Mouse (Mus musculus): Measurements from ENCODE around the gene Vps37b. TPM values are rescaled to one million over a fixed set of nuclear protein-coding genes. Genes with fewer than 3 reads are reported as not detected.
A peak's percentile ranks its signal among the peaks of the same experiment; 100 is the strongest.

Vps37b gene
- total RNA-seq, 2 experiments from 2014 or later: 24.4 to 29.3 TPM

GRCm38 (mm10) chr5:123981250-123981554, 50.9 kb downstream of the Vps37b start:
- no peak for DNase-seq (ENCODE audit: low spot score in 2 of 2)

GRCm38 (mm10) chr5:123980521-123981249, 51.4 kb downstream of the Vps37b start:
- DNase-seq (ENCODE audit: low spot score in 2 of 2): no peak

- DNase-seq (ENCODE audit: low spot score in 2 of 2): no peak
These were observed 52.1 kb downstream of the Vps37b start for GRCm38 (mm10) chr5:123979980-123980369.

GRCm38 (mm10) chr5:123979221-123979979, 52.7 kb downstream of the Vps37b start:
- DNase-seq (ENCODE audit: low spot score in 2 of 2): no peak

GRCm38 (mm10) chr5:123978131-123978530, 53.9 kb downstream of the Vps37b start:
- DNase-seq (ENCODE audit: low spot score in 2 of 2): no peak

GRCm38 (mm10) chr5:123977231-123977630, 54.8 kb downstream of the Vps37b start:
- no peak for DNase-seq (ENCODE audit: low spot score in 2 of 2)

GRCm38 (mm10) chr5:123975668-123976180, 56.3 kb downstream of the Vps37b start:
- no peak for DNase-seq (ENCODE audit: low spot score in 2 of 2)

GRCm38 (mm10) chr5:123974616-123975111, 57.4 kb downstream of the Vps37b start:
- no peak for DNase-seq (ENCODE audit: low spot score in 2 of 2)

- no peak for DNase-seq (ENCODE audit: low spot score in 2 of 2)
These were observed 57.9 kb downstream of the Vps37b start for GRCm38 (mm10) chr5:123974179-123974485.

- DNase-seq (ENCODE audit: low spot score in 2 of 2): peak; percentile 53 to 64
These were observed 58.5 kb downstream of the Vps37b start, which contains the start of gene Hip1r for GRCm38 (mm10) chr5:123973299-123974178. Gene Hip1r (plus strand): TSS chr5:123973628.

- no peak for DNase-seq (ENCODE audit: low spot score in 2 of 2)
These were observed 59.6 kb downstream of the Vps37b start for GRCm38 (mm10) chr5:123972453-123972852.

- no peak for DNase-seq (ENCODE audit: low spot score in 2 of 2)
These were observed 61.5 kb downstream of the Vps37b start for GRCm38 (mm10) chr5:123970576-123970975.

GRCm38 (mm10) chr5:123969216-123969615, 62.9 kb downstream of the Vps37b start:
- no peak for DNase-seq (ENCODE audit: low spot score in 2 of 2)

GRCm38 (mm10) chr5:123968468-123968867, 63.6 kb downstream of the Vps37b start:
- DNase-seq (ENCODE audit: low spot score in 2 of 2): no peak

- no peak for DNase-seq (ENCODE audit: low spot score in 2 of 2)
These were observed 65.3 kb downstream of the Vps37b start for GRCm38 (mm10) chr5:123966759-123967158.

GRCm38 (mm10) chr5:123964208-123964607, 67.9 kb downstream of the Vps37b start:
- no peak for DNase-seq (ENCODE audit: low spot score in 2 of 2)

- no peak for DNase-seq (ENCODE audit: low spot score in 2 of 2)
These were observed 71.0 kb downstream of the Vps37b start for GRCm38 (mm10) chr5:123961046-123961445.

GRCm38 (mm10) chr5:123960129-123960528, 71.9 kb downstream of the Vps37b start:
- no peak for DNase-seq (ENCODE audit: low spot score in 2 of 2)

GRCm38 (mm10) chr5:123959018-123959417, 73.1 kb downstream of the Vps37b start:
- DNase-seq (ENCODE audit: low spot score in 2 of 2): no peak

GRCm38 (mm10) chr5:123957213-123957612, 74.9 kb downstream of the Vps37b start:
- DNase-seq (ENCODE audit: low spot score in 2 of 2): no peak
